Mouse (Mus musculus) layer of hippocampus, adult 9-10 months (tissue): ENCODE results near the gene Trim26.
"Not testable (repeated sequence)": the region's sequence is repeated elsewhere in the genome, so short reads cannot be mapped to it uniquely, and the experiment has no call there.

Experiments
- DNase-seq: peaks from one replicate; pipeline ENCODE4 v3.0.0; 2022; ENCODE audit warnings: low spot score

Gene Trim26

GRCm38 (mm10) chr17:36851627-36852026, 14.7 kb downstream of the Trim26 start:
- DNase-seq, result no peak

GRCm38 (mm10) chr17:36855484-36855883, 18.6 kb downstream of the Trim26 start:
- DNase-seq, result no peak

GRCm38 (mm10) chr17:36856236-36856635, 19.3 kb downstream of the Trim26 start:
- no peak for DNase-seq

GRCm38 (mm10) chr17:36858181-36858580, 21.2 kb downstream of the Trim26 start:
- no peak for DNase-seq

GRCm38 (mm10) chr17:36861680-36862079, 24.7 kb downstream of the Trim26 start:
- DNase-seq, result no peak

- DNase-seq, result no peak
Measured at GRCm38 (mm10) chr17:36866719-36867527, 30.0 kb downstream of the Trim26 start, which contains the start of gene Trim15. Trim15 (minus strand) TSS chr17:36867210.

- DNase-seq, result no peak
Measured at GRCm38 (mm10) chr17:36868836-36869235, 31.9 kb downstream of the Trim26 start.

GRCm38 (mm10) chr17:36869284-36869954, 32.5 kb downstream of the Trim26 start, which contains the start of gene Trim10:
Trim10 (plus strand) TSS chr17:36869574.
- DNase-seq, result no peak

- no peak for DNase-seq
Measured at GRCm38 (mm10) chr17:36869955-36870810, 33.2 kb downstream of the Trim26 start.

GRCm38 (mm10) chr17:36874636-36875035, 37.7 kb downstream of the Trim26 start:
- no peak for DNase-seq

- DNase-seq, result no peak
Measured at GRCm38 (mm10) chr17:36883350-36883749, 46.4 kb downstream of the Trim26 start.

- DNase-seq, result no peak
Measured at GRCm38 (mm10) chr17:36885132-36885790, 48.3 kb downstream of the Trim26 start.

GRCm38 (mm10) chr17:36890073-36890903, 53.4 kb downstream of the Trim26 start, which contains the start of gene Trim40:
Trim40 (minus strand) TSS chr17:36890123.
- no peak for DNase-seq

- not testable (repeated sequence) for DNase-seq
Measured at GRCm38 (mm10) chr17:36891496-36891895, 54.6 kb downstream of the Trim26 start.

GRCm38 (mm10) chr17:36892362-36892761, 55.4 kb downstream of the Trim26 start:
- DNase-seq, result peak; percentile 15

GRCm38 (mm10) chr17:36893387-36893786, 56.5 kb downstream of the Trim26 start:
- no peak for DNase-seq

- DNase-seq, result peak; percentile 20
Measured at GRCm38 (mm10) chr17:36896583-36896982, 59.6 kb downstream of the Trim26 start.

GRCm38 (mm10) chr17:36897065-36897464, 60.1 kb downstream of the Trim26 start:
- DNase-seq, result no peak

GRCm38 (mm10) chr17:36897552-36898205, 60.7 kb downstream of the Trim26 start, which contains the start of gene Trim31:
Trim31 (plus strand) TSS chr17:36898118.
- DNase-seq, result no peak

- no peak for DNase-seq
Measured at GRCm38 (mm10) chr17:36899376-36899775, 62.4 kb downstream of the Trim26 start.
